Mouse (Mus musculus): ENCODE data around the gene Mindy2. TPM values are rescaled to one million over a fixed set of nuclear protein-coding genes. Genes with fewer than 3 reads are reported as not detected.

Gene Mindy2
- polyA plus RNA-seq, 1 experiment from 2014 or later = 9.2 TPM

GRCm38 (mm10) chr9:70678682-70679131, 21.7 kb upstream of the Mindy2 start, which contains the start of gene Adam10:
Gene Adam10, plus strand, starts transcription at chr9:70678997.
- H3K4me3 ChIP-seq = peak within 1 kb of the TSS; percentile 89
- DNase-seq (ENCODE audit: low spot score) = peak; percentile 99
- no peaks in the 10 kb centered on the region for H3K9me3 ChIP-seq
- H3K27me3 ChIP-seq (ENCODE audit: insufficient read depth, poor library complexity, severe bottlenecking) = no peaks in the 10 kb centered on the region
- H3K4me1 ChIP-seq = peaks cover 21% of the 10 kb centered on the region
- H3K27ac ChIP-seq = peak within 1 kb of the TSS; percentile 99
- under 1% methylated on average over 48 of the region's 48 CpGs for whole genome bisulfite sequencing
- H3K36me3 ChIP-seq = no peaks in the 10 kb centered on the region

GRCm38 (mm10) chr9:70675961-70676360, 19.0 kb upstream of the Mindy2 start:
- H3K4me3 ChIP-seq = no peak overlapping the region
- no peak for DNase-seq (ENCODE audit: low spot score)
- H3K36me3 ChIP-seq = no peaks in the 10 kb centered on the region
- no peaks in the 10 kb centered on the region for H3K27me3 ChIP-seq (ENCODE audit: insufficient read depth, poor library complexity, severe bottlenecking)
- no peaks in the 10 kb centered on the region for H3K9me3 ChIP-seq
- WGBS = 84% methylated on average over 5 of the region's 5 CpGs
- peaks cover 15% of the 10 kb centered on the region; the same call in 1 of the 2 replicates for H3K4me1 ChIP-seq
- no peak overlapping the region for H3K27ac ChIP-seq

- Histone ChIP-seq H3K27ac (no peak overlapping the region), H3K27me3 (ENCODE audit: insufficient read depth, poor library complexity, severe bottlenecking) (no peaks in the 10 kb centered on the region), H3K9me3 (no peaks in the 10 kb centered on the region), H3K36me3 (no peaks in the 10 kb centered on the region), H3K4me1 (0 out of 2 replicates have a peak, but pooled peaks cover 10% of the 10 kb centered on the region), H3K4me3 (no peak overlapping the region)
- no peak for DNase-seq (ENCODE audit: low spot score)
- 78% methylated on average over 4 of the region's 4 CpGs for WGBS
Observed at GRCm38 (mm10) chr9:70675117-70675516, 18.1 kb upstream of the Mindy2 start.

- Histone ChIP-seq H3K27ac (no peak overlapping the region), H3K27me3 (ENCODE audit: insufficient read depth, poor library complexity, severe bottlenecking) (no peaks in the 10 kb centered on the region), H3K4me3 (no peak overlapping the region), H3K4me1 (0 out of 2 replicates have a peak, but pooled peaks cover 6% of the 10 kb centered on the region), H3K9me3 (no peaks in the 10 kb centered on the region), H3K36me3 (no peaks in the 10 kb centered on the region)
- DNase-seq (ENCODE audit: low spot score) = no peak
- 72% methylated on average over 4 of the region's 4 CpGs for WGBS
Observed at GRCm38 (mm10) chr9:70673656-70674055, 16.7 kb upstream of the Mindy2 start.

DNA sequence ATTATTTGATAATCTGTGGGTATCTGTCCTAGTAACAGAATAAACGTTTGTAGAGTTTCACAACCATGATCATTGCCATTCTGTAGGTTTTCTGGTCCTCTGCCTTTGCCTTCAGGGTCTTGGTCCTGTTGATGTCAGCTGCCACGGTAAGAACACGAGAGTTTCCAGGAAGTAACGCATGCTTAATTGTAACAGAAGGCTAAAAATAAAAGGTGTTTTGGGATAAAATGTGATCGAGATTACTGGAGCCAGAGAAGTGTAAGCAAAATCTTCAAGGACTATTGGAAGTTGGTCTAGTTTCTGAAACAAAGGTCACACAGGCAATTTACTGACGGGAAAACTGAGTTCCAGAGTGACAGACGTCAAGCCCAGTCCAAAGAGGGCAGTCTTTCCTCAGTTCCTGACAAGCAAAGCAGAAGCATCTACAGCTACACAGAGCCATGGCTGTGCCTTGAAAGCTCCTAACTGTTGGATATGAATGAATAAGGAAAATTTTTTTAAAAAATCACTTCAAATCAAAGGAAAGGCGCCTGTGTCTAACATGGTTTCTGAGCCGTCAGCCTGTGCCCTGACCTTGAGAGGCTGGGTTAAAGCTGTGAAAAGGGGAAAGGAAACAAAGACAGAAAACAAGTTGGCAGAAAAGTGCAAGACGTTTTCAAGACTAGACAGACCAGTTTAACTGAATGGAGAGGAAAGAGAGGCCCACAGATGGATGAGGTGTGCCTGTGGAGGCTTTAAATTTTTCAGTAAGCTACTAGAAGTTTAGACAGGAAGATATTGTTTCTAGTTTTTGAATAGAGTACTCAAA, 15.0 kb upstream of the Mindy2 start:
- no peak overlapping the region for H3K4me3 ChIP-seq
- WGBS = 45% methylated on average over 10 of the region's 10 CpGs
- H3K36me3 ChIP-seq = no peaks in the 10 kb centered on the region
- no peak for DNase-seq (ENCODE audit: low spot score)
- no peaks in the 10 kb centered on the region for H3K27me3 ChIP-seq (ENCODE audit: insufficient read depth, poor library complexity, severe bottlenecking)
- H3K27ac ChIP-seq = peak overlapping the region; percentile 59; the same call in 1 of the 2 replicates
- H3K4me1 ChIP-seq = 0 out of 2 replicates have a peak, but pooled peaks cover 4% of the 10 kb centered on the region
- no peaks in the 10 kb centered on the region for H3K9me3 ChIP-seq

DNA sequence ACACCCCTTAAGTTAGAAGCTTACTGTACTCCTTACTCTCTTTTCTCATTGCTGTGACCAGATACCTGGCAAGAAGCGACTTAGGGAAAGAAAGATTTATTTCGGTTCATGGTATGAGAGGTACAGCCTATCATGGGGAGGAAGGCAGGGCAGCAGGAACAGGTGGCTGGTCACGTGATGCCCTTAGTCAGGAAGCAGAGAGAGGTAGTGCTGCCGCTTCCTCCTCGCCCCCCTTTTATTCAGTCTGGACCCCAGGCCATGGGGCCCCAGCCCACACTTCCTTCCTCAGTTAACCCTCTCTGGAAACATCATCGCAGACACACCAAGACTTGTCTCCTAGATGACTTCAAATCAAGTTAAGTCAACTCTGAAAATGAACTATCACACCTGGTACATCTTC, 14.3 kb upstream of the Mindy2 start:
- Histone ChIP-seq H3K4me3 (no peak overlapping the region), H3K36me3 (no peaks in the 10 kb centered on the region), H3K27ac (0 out of 2 replicates have a peak overlapping the region, but pooled peaks have one; percentile 16), H3K27me3 (ENCODE audit: insufficient read depth, poor library complexity, severe bottlenecking) (no peaks in the 10 kb centered on the region), H3K4me1 (0 out of 2 replicates have a peak, but pooled peaks cover 4% of the 10 kb centered on the region), H3K9me3 (no peaks in the 10 kb centered on the region)
- 61% methylated on average over 6 of the region's 6 CpGs for WGBS
- DNase-seq (ENCODE audit: low spot score) = no peak

- Histone ChIP-seq H3K27ac (no peak overlapping the region), H3K4me3 (no peak overlapping the region), H3K36me3 (no peaks in the 10 kb centered on the region), H3K9me3 (no peaks in the 10 kb centered on the region), H3K4me1 (0 out of 2 replicates have a peak, but pooled peaks cover 4% of the 10 kb centered on the region), H3K27me3 (ENCODE audit: insufficient read depth, poor library complexity, severe bottlenecking) (no peaks in the 10 kb centered on the region)
- 77% methylated on average over 6 of the region's 6 CpGs for WGBS
- peak; percentile 84 for DNase-seq (ENCODE audit: low spot score)
Observed at GRCm38 (mm10) chr9:70670381-70670780, 13.4 kb upstream of the Mindy2 start.

DNA sequence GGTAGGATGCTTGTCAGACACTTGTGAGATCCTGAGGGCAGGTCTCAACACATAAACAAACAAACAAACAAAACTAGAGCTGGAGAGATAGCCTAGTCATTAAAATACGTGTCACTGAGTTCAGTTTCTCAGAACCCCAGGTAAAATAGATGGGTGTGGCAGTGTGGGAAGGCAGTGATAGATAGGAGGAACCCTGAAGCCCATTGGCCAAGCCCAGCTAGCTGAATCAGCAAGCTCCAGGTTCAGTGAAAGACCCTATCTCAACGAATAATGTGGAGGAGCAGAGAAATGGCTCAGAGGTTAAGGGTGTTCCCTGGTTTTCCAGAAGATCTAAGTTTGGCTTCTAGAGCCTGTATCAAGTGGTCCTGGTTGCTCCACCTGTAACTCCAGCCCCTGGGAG, 12.2 kb upstream of the Mindy2 start:
- Histone ChIP-seq H3K4me1 (0 out of 2 replicates have a peak, but pooled peaks cover 4% of the 10 kb centered on the region), H3K36me3 (no peaks in the 10 kb centered on the region), H3K27ac (no peak overlapping the region), H3K9me3 (no peaks in the 10 kb centered on the region), H3K4me3 (no peak overlapping the region), H3K27me3 (ENCODE audit: insufficient read depth, poor library complexity, severe bottlenecking) (no peaks in the 10 kb centered on the region)
- WGBS = 48% methylated on average over 2 of the region's 2 CpGs
- peak; percentile 91 for DNase-seq (ENCODE audit: low spot score)

- DNase-seq (ENCODE audit: low spot score) = no peak
- Histone ChIP-seq H3K9me3 (no peaks in the 10 kb centered on the region), H3K4me1 (0 out of 2 replicates have a peak, but pooled peaks cover 4% of the 10 kb centered on the region), H3K36me3 (no peaks in the 10 kb centered on the region), H3K27ac (no peak overlapping the region), H3K27me3 (ENCODE audit: insufficient read depth, poor library complexity, severe bottlenecking) (no peaks in the 10 kb centered on the region), H3K4me3 (no peak overlapping the region)
Observed at GRCm38 (mm10) chr9:70668048-70668447, 11.1 kb upstream of the Mindy2 start.

DNA sequence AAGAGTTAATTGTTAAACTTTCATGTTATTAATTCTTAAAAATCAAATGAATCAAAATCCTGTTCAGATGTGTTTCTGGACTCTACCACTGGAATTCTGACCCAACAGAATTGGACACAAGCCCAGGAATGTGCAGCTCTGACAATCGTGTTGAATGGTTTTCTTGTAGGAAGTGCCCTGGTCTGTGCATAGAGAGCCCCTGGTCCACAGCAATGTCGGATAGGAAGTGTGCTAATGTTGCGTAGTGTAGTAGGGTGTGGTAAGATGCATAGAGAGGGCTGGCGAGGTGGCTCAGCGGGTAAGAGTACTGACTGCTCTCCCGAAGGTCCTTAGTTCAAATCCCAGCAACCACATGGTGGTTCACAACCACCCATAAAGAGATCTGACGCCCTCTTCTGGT, 9.8 kb upstream of the Mindy2 start:
- Histone ChIP-seq H3K36me3 (no peaks in the 10 kb centered on the region), H3K27ac (no peak overlapping the region), H3K4me1 (no peaks in the 10 kb centered on the region), H3K9me3 (no peaks in the 10 kb centered on the region), H3K4me3 (no peak overlapping the region), H3K27me3 (ENCODE audit: insufficient read depth, poor library complexity, severe bottlenecking) (no peaks in the 10 kb centered on the region)
- DNase-seq (ENCODE audit: low spot score) = no peak
- WGBS = 71% methylated on average over 7 of the region's 7 CpGs

GRCm38 (mm10) chr9:70665372-70666145, 8.6 kb upstream of the Mindy2 start:
- no peaks in the 10 kb centered on the region for H3K27me3 ChIP-seq (ENCODE audit: insufficient read depth, poor library complexity, severe bottlenecking)
- H3K4me3 ChIP-seq = no peak overlapping the region
- no peaks in the 10 kb centered on the region for H3K4me1 ChIP-seq
- DNase-seq (ENCODE audit: low spot score) = no peak
- no peaks in the 10 kb centered on the region for H3K36me3 ChIP-seq
- no peak overlapping the region for H3K27ac ChIP-seq
- WGBS = 58% methylated on average over 16 of the region's 16 CpGs
- no peaks in the 10 kb centered on the region for H3K9me3 ChIP-seq

DNA sequence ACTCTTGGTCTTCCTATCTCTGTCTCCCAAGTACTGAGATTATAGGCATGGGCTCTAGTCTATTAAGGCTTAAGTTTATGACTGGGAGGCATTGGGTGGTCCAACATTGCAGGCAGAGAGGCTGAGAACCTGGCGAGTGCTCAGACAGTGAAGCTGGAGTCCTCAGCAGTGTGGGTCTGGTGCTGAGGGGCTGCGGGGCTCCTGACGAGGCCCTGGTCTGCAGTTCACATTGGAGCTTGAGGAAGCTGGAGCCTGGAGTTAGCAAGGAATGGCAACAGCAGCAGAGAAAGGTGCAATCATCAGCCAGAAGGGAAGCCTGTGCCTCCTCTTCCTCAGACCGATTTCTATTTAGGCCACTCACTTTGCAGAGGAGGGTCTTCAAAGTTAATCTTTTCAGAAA, 7.9 kb upstream of the Mindy2 start:
- no peaks in the 10 kb centered on the region for H3K4me1 ChIP-seq
- H3K27ac ChIP-seq = no peak overlapping the region
- 76% methylated on average over 4 of the region's 4 CpGs for WGBS
- no peak for DNase-seq (ENCODE audit: low spot score)
- no peaks in the 10 kb centered on the region for H3K27me3 ChIP-seq (ENCODE audit: insufficient read depth, poor library complexity, severe bottlenecking)
- no peaks in the 10 kb centered on the region for H3K9me3 ChIP-seq
- H3K36me3 ChIP-seq = no peaks in the 10 kb centered on the region
- no peak overlapping the region for H3K4me3 ChIP-seq

- no peaks in the 10 kb centered on the region for H3K36me3 ChIP-seq
- no peak overlapping the region for H3K27ac ChIP-seq
- no peaks in the 10 kb centered on the region for H3K9me3 ChIP-seq
- DNase-seq (ENCODE audit: low spot score) = no peak
- no peak overlapping the region for H3K4me3 ChIP-seq
- peaks cover 7% of the 10 kb centered on the region; the same call in 1 of the 2 replicates for H3K4me1 ChIP-seq
- no peaks in the 10 kb centered on the region for H3K27me3 ChIP-seq (ENCODE audit: insufficient read depth, poor library complexity, severe bottlenecking)
- WGBS = 67% methylated on average over 2 of the region's 2 CpGs
Observed at GRCm38 (mm10) chr9:70658266-70658665, 1.3 kb upstream of the Mindy2 start.

Measured in heart, embryonic 10.5 days (tissue).